Mouse (Mus musculus): Measurements from ENCODE around the gene Kat5. TPM values are rescaled to one million over a fixed set of nuclear protein-coding genes. Genes with fewer than 3 reads are reported as not detected.

Kat5 gene
- 55.3 and 63.6 TPM in 2 replicates for polyA plus RNA-seq (2012; rRNA removed)

DNA sequence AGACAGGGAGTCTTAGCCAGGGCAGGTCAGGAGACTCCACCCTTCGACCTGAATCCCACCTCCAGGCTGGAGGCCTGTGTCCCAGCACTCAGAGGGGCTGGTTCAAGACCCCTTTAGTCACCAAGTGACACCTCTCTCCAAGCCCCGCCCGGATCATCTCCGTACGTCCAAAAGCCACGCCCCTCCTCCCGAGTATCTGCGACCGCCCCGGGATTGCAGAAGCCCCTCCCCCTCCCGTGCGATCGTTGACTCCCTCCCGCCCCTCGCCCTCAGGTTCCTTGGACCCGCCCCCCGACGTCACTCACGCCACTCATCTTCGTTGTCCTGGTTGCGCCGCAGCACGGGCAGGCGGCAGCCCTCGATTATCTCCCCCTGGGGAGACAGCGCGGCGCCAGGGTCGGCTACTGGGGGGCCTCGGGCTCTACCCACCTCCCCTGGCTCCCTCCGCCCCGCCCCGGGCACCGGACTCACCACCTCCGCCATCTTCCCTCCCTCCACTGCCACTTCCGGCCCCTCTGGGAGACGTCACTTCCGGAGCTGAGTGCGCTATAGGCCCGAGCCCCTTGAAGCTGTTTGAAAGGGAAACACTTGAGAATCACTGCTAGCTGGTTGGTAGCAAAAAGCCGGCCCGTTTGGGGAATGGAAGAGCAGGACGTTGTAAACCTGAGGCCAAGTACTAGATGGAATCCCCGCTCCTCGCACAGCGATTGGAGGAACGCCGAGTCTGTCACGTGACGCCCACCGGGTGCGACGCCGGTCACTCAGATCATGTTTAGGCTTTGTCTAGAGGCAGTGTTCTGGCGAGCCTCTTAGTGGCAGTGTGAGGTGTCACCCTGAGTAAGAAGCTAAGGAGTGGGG lies at the start of gene Kat5:
Kat5 (minus strand) TSS at position 691 of the 858 bp plus-strand sequence.
- DNase-seq (ENCODE audit: low read depth): peak; percentile 49

DNA sequence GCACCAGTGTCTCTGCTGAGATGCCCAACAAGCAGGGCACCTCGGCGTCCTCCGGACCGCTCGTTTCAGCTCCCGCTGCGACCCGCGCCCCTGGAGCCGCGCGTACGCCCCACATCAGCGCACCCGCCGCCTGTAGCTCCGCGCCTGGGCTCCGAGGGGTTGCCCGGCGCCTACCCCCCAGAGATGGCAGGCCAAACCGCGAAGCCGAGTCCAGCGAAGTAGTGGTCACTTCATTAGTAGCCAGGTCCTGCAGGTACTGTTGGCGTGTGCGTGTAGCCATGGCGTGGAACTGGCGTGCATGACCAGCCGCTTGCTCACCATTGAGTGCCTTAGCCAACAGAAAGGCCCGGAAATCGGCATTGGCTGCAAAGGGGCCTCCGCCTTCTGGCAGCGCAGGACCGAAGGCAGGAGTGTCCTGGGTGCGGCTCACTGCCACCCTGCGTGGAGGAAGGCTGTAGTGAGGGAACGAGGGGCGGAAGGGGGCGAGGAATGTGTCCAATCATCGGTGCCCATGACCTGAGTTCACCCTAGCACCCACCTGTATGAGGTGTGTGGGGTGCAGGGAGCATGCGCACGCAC lies 44.8 kb upstream of the Kat5 start:
- no peak for DNase-seq (ENCODE audit: low read depth)

DNA sequence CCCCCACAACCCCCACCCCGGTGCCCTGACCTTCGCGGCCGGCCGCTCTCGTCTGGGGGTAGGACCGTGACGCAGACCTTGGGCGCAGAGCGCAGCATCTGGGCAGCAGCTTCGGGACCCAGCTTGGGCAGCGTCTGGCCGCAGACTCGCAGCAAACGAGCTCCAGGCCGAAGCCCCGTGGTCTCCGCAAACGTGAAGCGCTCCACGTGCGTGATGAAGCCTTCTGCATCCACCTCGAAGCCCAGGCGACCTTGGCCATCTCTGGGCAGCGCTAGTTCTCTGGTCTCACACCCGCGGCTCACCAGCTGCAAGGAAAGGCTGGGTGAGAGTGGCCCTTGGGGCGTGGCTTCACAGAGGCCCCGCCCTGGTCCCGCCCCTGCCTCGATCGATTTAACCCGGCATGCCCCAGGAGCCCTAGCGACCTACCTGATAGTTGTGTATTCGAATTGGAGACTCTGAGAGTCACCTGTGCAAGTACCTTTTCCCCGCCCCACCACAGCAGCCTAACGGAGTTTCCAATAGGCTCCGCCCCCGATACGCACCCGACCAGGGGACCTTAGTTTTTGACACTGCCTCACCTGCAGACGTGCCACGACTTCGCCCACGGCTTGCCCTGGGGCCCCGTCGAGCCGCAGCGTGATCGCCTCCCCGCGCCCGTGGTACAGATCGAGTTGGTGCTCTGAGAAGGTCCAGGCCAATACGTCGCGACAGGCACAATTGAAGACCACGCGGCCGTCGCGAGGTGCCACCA lies 44.1 kb upstream of the Kat5 start:
- no peak for DNase-seq (ENCODE audit: low read depth)

DNA sequence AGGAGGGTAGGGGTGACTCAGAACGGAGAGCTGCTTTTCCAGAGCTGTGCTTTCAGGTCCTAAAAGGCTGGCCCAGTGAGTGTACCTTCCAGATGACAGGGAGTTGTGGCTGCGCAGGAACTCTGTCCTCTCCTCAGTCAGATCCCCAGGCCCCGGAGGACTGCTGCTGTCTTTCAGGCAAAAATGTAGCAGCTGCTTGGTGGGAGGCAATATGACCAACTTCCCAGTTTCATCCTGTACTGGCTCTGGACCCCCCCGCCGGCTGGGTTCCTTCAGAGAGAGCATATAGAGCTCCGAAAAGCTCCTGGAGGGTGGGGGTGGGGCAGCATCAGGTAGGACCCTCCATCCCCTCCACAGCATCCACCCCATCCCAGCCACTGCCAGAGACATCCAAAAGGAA lies 42.5 kb upstream of the Kat5 start:
- no peak for DNase-seq (ENCODE audit: low read depth)

DNA sequence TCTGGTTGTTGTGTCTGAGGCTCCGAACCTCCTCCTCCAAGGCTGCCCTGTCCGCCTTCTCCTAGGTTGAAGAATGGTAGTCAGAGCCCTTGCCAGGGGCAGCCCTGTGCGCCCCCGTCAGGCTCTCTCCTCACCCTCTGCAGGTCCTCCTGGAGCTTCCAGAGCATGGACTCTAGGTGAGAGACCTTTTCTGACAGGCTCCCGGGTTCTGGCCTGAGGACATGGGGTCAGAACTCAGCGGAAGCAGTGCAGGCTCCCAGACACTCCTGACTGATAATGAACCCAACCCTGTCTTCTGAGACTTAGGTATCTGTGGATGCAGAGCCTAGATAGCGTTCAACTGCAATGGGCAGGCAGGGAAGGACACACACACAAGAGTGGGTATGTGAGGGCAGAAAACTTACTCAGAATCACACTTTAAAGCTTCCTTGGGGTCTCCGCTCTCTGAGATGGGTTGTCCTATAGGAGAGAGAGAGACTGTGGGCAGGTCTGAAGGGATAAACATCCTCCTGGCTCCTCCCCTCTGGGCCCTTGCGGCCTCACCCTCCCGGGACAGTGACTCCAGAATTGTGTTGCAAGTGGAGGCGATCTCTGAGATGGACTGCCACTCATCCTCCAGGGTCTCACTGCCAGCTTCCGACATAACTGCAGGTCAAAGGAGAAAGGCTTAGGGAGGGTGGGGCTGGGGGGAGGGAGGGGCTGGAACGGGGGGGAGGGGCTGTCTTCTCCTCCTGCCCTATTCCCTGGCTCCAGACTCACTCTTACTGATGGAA lies 41.7 kb upstream of the Kat5 start:
- no peak for DNase-seq (ENCODE audit: low read depth)

DNA sequence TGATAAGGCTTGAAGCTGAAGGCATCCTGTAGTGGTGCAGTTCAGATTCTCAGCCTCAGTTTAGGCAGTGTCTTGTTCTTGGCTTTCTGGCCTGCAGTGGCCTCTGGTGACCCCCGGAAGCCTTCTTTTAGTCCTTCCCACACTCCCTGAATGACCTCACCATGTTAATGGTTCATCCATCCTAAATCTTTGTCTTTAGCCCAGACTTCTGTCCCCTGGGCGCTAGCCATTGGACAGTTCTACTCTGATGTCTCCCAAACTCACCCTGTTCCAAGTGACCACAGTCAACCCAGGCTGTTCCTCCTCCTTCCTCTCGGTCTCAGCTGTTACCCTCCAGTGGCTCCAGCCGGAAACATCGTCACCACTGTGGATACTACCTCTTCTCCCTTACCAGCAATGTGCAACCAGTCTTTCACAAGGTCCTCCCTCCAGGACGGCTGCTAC lies 39.3 kb upstream of the Kat5 start:
- DNase-seq (ENCODE audit: low read depth): no peak

DNA sequence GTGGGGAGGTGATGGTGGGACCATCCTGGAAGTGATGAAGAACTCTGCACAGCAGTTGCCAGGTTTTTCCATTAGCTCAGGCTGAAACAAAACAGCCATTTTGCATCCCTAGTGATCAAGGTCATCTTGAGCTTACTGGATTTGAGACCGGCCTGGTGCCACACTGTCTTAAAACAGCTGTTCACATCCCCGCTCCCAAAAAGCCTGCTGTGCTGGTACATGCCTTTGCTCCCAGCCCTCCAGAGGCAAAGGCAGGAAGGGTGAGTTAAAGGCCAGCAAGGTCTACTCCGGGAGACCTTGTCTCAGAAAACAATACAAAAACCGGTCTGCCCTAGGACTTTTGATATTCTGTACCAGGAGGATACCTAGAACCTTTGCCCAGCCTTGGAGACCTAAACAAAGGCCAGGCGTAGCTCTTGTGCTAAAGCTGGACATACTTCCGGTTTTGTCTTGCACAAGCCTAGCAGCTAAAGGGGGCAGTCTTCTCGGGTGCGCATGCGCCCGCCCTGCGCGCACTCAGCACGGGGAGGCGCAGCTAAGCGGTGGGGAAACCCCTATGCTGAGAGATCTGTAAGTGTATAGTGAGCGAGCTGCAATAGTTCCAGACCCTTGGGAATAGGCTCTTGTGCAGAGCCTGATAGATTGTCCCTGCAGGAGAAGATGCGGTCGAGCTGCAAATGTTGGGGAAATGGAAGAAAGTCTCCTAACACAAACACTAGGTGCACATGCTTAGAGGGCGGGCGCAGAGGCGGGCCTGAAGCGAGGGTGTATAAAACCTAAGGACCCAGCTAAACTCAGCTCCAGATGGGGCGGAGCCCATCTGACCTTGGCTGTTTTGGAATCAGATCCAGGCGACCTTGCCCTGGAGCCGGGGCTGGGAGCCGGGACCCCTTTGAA lies 38.6 kb upstream of the Kat5 start:
- peak; percentile 49 for DNase-seq (ENCODE audit: low read depth)

DNA sequence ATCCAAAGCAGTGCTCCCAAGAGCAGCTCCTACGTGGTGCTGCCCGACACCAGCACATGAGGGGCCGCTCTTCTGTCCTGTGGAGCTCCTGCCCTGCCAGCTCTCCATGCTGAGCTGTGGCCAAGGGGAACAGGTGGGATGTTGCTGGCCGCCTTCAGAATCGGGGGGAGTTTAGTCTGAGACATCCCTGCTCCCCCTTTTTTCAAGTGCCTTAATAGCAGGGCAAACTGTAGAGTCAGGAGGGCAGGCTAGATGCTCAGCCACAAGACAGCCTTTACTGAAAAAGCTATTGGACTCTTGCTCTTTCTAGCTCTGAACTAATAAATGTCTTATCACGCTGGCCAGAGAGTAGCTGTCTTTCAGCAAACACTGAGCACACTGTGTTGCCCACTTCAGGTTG lies 37.8 kb upstream of the Kat5 start:
- DNase-seq (ENCODE audit: low read depth): no peak

DNA sequence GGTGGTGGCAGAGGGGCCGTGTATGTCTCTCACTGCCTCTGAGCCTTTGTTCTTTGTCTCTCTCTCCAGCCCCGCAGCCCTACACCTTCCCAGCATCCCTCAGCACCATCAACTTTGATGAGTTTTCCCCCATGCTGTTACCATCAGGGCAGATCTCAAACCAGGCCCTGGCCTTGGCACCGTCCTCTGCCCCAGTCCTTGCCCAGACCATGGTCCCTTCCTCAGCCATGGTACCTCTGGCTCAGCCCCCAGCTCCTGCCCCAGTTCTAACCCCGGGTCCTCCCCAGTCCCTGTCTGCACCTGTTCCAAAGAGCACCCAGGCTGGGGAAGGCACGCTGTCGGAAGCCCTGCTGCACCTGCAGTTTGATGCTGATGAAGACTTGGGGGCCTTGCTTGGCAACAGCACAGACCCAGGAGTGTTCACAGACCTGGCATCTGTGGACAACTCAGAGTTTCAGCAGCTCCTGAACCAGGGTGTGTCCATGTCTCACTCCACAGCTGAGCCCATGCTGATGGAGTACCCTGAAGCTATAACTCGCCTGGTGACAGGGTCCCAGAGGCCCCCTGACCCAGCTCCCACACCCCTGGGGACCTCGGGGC lies 36.8 kb upstream of the Kat5 start:
- DNase-seq (ENCODE audit: low read depth): no peak

DNA sequence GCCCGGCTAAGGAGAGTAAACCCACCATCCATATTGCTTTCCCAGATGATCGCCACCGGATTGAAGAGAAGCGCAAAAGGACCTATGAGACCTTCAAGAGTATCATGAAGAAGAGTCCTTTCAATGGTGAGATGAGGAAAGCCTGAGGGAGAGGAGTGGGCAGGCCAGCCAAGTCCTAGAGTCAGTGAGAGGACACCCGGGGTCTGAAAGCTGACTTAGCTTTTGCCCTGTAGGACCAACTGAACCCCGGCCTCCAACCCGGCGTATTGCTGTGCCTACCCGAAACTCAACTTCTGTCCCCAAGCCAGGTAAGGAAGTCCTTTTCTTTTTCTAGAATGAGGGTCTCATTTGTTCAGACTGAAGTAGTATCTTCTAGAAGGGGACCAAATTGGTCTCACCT lies 35.2 kb upstream of the Kat5 start:
- no peak for DNase-seq (ENCODE audit: low read depth)

DNA sequence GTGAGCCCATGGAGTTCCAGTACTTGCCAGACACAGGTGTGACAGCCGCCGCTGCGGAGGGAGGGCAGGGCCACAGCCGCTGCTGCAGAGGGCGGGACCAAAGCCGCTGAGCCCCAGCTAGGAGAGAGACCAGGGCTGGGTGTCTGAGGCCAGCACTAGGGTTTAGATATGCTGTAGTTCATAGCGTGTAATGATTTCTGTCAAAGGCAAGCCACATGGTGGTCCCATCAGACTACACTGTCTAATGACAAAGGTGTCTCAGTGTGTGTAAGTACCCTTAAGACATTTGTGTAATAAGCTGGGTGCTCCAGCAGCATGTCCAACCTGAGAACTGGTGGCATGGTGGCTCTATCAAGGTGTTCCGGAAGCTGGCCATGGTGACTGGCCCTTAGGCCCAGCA lies 31.6 kb upstream of the Kat5 start:
- DNase-seq (ENCODE audit: low read depth): no peak

DNA sequence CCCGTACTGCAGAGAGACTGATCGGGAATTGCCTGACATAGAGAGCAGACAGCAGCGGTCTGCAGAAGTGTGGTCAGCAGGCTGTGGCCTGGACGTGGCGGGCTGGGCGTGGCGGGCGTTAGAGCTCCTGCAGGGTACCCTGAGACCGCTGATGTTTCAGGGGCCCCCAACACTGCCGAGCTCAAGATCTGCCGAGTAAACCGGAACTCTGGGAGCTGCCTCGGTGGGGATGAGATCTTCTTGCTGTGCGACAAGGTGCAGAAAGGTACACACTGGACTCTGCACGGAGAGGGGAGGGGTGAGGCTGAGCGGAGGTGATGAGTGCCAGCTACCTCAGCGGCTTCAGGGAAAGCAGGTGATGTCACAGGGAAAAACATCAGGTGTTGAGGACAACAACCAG lies 31.0 kb upstream of the Kat5 start:
- no peak for DNase-seq (ENCODE audit: low read depth)

DNA sequence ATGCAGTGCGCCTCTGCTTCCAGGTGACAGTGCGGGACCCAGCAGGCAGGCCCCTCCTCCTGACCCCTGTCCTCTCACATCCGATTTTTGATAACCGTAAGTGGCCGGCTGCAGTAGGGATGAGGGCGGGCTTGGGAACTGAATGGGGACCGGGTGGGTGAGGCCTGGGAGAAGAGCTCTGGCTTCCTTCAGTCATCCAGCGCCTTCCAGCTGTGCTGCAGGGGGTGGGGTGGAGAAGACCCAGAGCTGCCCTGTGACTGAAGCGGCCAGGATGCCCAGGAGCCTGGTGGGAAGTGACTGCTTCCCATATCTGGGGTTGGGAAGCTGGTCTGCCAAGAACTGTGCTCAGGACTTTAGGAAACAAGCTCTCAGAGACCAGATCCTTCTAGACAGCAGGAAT lies 30.3 kb upstream of the Kat5 start:
- DNase-seq (ENCODE audit: low read depth): no peak

DNA sequence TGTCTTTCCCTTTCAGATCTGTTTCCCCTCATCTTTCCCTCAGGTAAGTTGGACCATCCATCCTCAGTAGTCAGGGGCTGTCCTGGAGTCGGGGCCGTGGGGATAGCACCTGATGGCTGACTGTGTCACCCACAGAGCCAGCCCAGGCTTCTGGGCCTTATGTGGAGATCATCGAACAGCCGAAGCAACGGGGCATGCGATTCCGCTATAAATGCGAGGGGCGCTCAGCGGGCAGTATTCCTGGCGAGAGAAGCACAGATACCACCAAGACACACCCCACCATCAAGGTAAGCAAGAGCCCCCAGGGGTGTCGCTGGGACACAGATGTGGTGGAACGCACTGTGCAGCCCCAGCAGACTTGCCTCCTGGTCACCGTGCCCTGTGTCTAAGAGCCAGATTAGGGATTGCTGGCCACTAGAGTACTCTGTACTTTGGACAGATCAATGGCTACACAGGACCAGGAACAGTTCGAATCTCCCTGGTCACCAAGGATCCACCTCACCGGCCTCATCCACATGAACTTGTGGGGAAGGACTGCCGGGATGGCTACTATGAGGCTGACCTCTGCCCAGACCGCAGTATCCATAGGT lies 28.5 kb upstream of the Kat5 start:
- no peak for DNase-seq (ENCODE audit: low read depth)

DNA sequence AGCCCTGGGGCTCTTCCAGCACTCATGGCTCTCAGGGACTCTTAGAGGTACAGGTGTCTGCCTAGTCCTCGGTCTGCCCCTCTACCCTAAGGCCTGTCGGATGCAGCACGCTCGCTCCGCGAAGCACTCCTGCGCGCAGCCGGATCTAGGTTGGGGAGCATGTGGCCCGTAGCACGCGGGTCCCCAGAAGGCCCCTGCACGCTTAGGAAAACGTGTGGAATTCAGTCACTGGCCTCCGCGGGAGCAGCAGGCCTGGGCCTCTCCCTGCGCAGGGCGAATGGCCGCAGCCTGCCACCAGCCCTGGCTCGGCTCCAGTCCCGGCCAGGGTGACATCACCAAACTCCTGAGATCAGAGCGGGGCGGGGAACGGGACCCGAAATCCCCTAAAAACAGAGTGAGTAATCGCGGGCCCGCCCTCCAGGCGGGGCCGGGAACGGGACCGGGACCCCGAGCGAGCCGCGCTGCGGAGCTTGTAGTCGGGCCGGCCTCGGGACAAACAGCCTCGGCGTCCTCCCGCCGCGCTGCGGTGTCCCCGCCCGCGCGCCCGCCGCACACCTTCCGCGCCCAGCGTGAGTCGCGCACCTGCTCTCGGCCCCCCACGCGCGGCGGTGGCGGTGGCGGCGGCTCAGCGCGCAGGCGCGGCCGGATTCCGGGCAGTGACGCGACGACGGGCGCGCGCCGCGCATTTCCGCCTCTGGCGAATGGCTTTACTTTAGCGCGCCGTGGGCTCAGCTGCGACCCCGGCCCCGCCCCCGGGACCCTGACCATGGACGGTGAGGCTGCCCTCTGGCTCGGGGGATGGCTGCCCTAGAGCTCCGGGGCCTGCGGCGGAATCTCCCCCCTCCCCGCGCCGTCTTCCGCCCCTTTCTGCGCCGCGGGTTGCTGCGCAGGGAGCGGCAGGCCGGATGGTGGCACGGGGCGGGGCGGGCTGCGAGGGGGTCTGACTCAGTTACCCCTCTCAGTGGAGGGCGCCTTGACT lies 27.3 kb upstream of the Kat5 start, which contains the start of gene Rela:
Rela (plus strand) TSS at position 415 of the 979 bp plus-strand sequence.
- peak; percentile 20 for DNase-seq (ENCODE audit: low read depth)

DNA sequence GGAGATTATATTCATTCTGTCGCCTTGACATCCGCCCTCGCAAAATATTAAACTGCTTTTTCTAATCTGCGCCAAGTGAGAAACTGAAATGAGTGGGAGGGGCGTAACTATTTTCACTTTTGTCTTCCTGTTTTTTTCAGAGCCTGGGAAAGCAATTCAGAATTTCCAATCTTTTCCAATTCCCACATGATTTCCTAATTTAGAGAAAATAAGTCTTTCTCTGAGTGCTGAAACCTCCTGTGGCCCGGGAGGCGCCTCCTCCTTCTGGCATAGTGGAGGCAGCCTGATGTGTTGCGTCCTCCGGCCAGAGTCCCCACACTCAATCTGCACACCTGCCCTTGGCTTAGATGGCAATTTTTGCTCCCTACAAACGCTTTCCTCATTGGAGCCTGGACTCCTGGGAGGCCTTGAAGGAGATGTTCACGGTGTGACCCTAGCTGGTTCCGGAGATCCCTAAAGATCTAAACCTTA lies 26.6 kb upstream of the Kat5 start:
- DNase-seq (ENCODE audit: low read depth): peak; percentile 19

DNA sequence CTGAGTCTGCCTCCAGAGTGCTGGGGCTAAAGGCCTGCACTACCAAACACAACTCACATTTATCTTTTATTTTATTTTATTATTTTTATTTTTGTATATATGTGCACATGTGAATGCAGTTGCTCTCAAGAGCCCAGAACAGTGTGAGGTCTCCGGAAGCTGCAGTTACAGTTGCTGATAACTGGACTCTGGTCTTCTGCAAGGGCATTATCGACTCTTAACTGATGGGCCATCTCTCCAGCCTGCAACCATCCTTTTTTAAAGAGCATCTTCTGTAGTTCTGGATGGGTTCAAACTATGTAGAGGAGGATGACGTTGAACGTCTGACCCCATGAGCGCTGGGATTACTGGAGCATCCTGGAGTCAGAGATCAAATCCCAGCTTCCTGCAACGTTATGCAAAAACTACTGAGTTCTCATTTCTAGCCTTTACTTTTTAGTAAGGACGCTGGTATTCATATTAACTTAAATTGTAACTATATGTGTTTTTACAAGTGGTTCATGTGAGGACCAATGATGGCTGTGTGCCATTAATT lies 26.1 kb upstream of the Kat5 start:
- no peak for DNase-seq (ENCODE audit: low read depth)

DNA sequence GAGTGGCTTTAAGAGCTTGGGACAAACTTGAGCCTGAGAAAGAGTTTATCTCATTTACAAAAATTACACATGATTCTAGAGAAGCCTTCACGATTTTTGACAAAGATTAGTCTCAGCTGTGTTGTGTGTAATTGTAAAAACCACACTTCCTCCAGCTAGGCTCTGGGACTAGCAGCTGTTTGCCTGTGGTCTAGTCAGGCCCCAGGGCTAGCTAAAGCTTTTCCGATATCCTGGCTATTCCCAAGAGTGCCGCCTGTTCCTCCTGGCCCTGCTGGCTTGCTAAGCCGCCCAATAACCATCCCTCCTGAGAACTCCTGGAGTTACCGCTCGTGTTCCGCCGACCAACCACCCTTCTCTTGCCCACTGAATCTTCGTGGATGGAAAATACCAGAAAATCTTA lies 22.1 kb upstream of the Kat5 start:
- DNase-seq (ENCODE audit: low read depth): no peak

Data from gonadal fat pad, adult 2 months (tissue).